Mouse (Mus musculus): ENCODE measurements around the gene St3gal6. TPM values are rescaled to one million over a fixed set of nuclear protein-coding genes. Genes with fewer than 3 reads are reported as not detected.
A peak's percentile ranks its signal among the peaks of the same experiment; 100 is the strongest.

St3gal6 gene
- polyA plus RNA-seq, 1 experiment: 159 TPM

- Histone ChIP-seq H3K9me3 (no peaks in the 10 kb centered on the region), H3K36me3 (replicated peaks; ENCODE audit: low read length) (peaks cover 65% of the 10 kb centered on the region), H3K4me3 (replicated peaks) (no peak overlapping the region), H3K27me3 (replicated peaks) (no peaks in the 10 kb centered on the region), H3K4me1 (peaks cover 73% of the 10 kb centered on the region)
- no peak for TF ChIP-seq GATA1 (IDR thresholded peaks at IDR 0.05; ENCODE audit: borderline replicate concordance, low read length)
- TF ChIP-seq FLI1 (IDR thresholded peaks at IDR 0.05; ENCODE audit: low read length): no peak
Measured at GRCm38 (mm10) chr16:58512887-58513286, 11.2 kb downstream of the St3gal6 start.

- Histone ChIP-seq H3K27me3 (replicated peaks) (no peaks in the 10 kb centered on the region), H3K9me3 (no peaks in the 10 kb centered on the region), H3K4me3 (replicated peaks) (no peak overlapping the region), H3K4me1 (peaks cover 76% of the 10 kb centered on the region), H3K36me3 (replicated peaks; ENCODE audit: low read length) (peaks cover 70% of the 10 kb centered on the region)
- no peak for TF ChIP-seq GATA1 (IDR thresholded peaks at IDR 0.05; ENCODE audit: borderline replicate concordance, low read length)
- no peak for TF ChIP-seq FLI1 (IDR thresholded peaks at IDR 0.05; ENCODE audit: low read length)
Measured at GRCm38 (mm10) chr16:58512181-58512761, 11.8 kb downstream of the St3gal6 start.

GRCm38 (mm10) chr16:58504945-58505344, 19.1 kb downstream of the St3gal6 start:
- TF ChIP-seq FLI1 (IDR thresholded peaks at IDR 0.05; ENCODE audit: low read length): no peak
- no peak for TF ChIP-seq GATA1 (IDR thresholded peaks at IDR 0.05; ENCODE audit: borderline replicate concordance, low read length)
- Histone ChIP-seq H3K4me3 (replicated peaks) (no peak overlapping the region), H3K27me3 (replicated peaks) (no peaks in the 10 kb centered on the region), H3K4me1 (peaks cover 86% of the 10 kb centered on the region), H3K36me3 (replicated peaks; ENCODE audit: low read length) (peaks cover 63% of the 10 kb centered on the region), H3K9me3 (no peaks in the 10 kb centered on the region)

GRCm38 (mm10) chr16:58502566-58502965, 21.5 kb downstream of the St3gal6 start:
- Histone ChIP-seq H3K36me3 (replicated peaks; ENCODE audit: low read length) (peaks cover 64% of the 10 kb centered on the region), H3K27me3 (replicated peaks) (no peaks in the 10 kb centered on the region), H3K9me3 (no peaks in the 10 kb centered on the region), H3K4me1 (peaks cover 94% of the 10 kb centered on the region), H3K4me3 (replicated peaks) (peak overlapping the region; percentile 87)
- TF ChIP-seq FLI1 (IDR thresholded peaks at IDR 0.05; ENCODE audit: low read length) (no peak), GATA1 (IDR thresholded peaks at IDR 0.05; ENCODE audit: borderline replicate concordance, low read length) (no peak)

- H3K27me3 ChIP-seq (replicated peaks): no peaks in the 10 kb centered on the region
- peak overlapping the region; percentile 87 for H3K4me3 ChIP-seq (replicated peaks)
- peaks cover 62% of the 10 kb centered on the region for H3K36me3 ChIP-seq (replicated peaks; ENCODE audit: low read length)
- TF ChIP-seq GATA1 (IDR thresholded peaks at IDR 0.05; ENCODE audit: borderline replicate concordance, low read length): peak; percentile 53; the same call in 1 of the 3 replicates
- TF ChIP-seq FLI1 (IDR thresholded peaks at IDR 0.05; ENCODE audit: low read length): no peak
- H3K4me1 ChIP-seq: peaks cover 94% of the 10 kb centered on the region
- H3K9me3 ChIP-seq: no peaks in the 10 kb centered on the region
Measured at GRCm38 (mm10) chr16:58501760-58502301, 22.2 kb downstream of the St3gal6 start.

- Histone ChIP-seq H3K9me3 (no peaks in the 10 kb centered on the region), H3K4me3 (replicated peaks) (peak overlapping the region; percentile 81), H3K27me3 (replicated peaks) (no peaks in the 10 kb centered on the region), H3K36me3 (replicated peaks; ENCODE audit: low read length) (peaks cover 57% of the 10 kb centered on the region), H3K4me1 (peaks cover 95% of the 10 kb centered on the region)
- TF ChIP-seq GATA1 (IDR thresholded peaks at IDR 0.05; ENCODE audit: borderline replicate concordance, low read length) (no peak), FLI1 (IDR thresholded peaks at IDR 0.05; ENCODE audit: low read length) (no peak)
Measured at GRCm38 (mm10) chr16:58499650-58500049, 24.4 kb downstream of the St3gal6 start.

- no peaks in the 10 kb centered on the region for H3K9me3 ChIP-seq
- peaks cover 93% of the 10 kb centered on the region for H3K4me1 ChIP-seq
- no peaks in the 10 kb centered on the region for H3K27me3 ChIP-seq (replicated peaks)
- TF ChIP-seq GATA1 (IDR thresholded peaks at IDR 0.05; ENCODE audit: borderline replicate concordance, low read length) (no peak), FLI1 (IDR thresholded peaks at IDR 0.05; ENCODE audit: low read length) (no peak)
- peak overlapping the region; percentile 59 for H3K4me3 ChIP-seq (replicated peaks)
- peaks cover 57% of the 10 kb centered on the region for H3K36me3 ChIP-seq (replicated peaks; ENCODE audit: low read length)
Measured at GRCm38 (mm10) chr16:58499172-58499584, 24.9 kb downstream of the St3gal6 start.

GRCm38 (mm10) chr16:58497886-58498713, 25.9 kb downstream of the St3gal6 start:
- H3K4me1 ChIP-seq: peaks cover 87% of the 10 kb centered on the region
- H3K27me3 ChIP-seq (replicated peaks): no peaks in the 10 kb centered on the region
- H3K9me3 ChIP-seq: no peaks in the 10 kb centered on the region
- H3K36me3 ChIP-seq (replicated peaks; ENCODE audit: low read length): peaks cover 57% of the 10 kb centered on the region
- peak overlapping the region; percentile 50 for H3K4me3 ChIP-seq (replicated peaks)
- TF ChIP-seq GATA1 (IDR thresholded peaks at IDR 0.05; ENCODE audit: borderline replicate concordance, low read length): no peak; the same call in 2 of the 3 replicates
- peak; percentile 49; the same call in 1 of the 2 replicates for TF ChIP-seq FLI1 (IDR thresholded peaks at IDR 0.05; ENCODE audit: low read length)

GRCm38 (mm10) chr16:58496791-58497190, 27.3 kb downstream of the St3gal6 start:
- TF ChIP-seq FLI1 (IDR thresholded peaks at IDR 0.05; ENCODE audit: low read length) (no peak), GATA1 (IDR thresholded peaks at IDR 0.05; ENCODE audit: borderline replicate concordance, low read length) (no peak)
- peaks cover 65% of the 10 kb centered on the region for H3K36me3 ChIP-seq (replicated peaks; ENCODE audit: low read length)
- H3K4me1 ChIP-seq: peaks cover 77% of the 10 kb centered on the region
- H3K27me3 ChIP-seq (replicated peaks): no peaks in the 10 kb centered on the region
- H3K9me3 ChIP-seq: no peaks in the 10 kb centered on the region
- no peak overlapping the region for H3K4me3 ChIP-seq (replicated peaks)

GRCm38 (mm10) chr16:58487861-58488260, 36.2 kb downstream of the St3gal6 start:
- peaks cover 99% of the 10 kb centered on the region for H3K36me3 ChIP-seq (replicated peaks; ENCODE audit: low read length)

More at GRCm38 (mm10) chr16:58487861-58488260, 36.2 kb downstream of the St3gal6 start:
- H3K27me3 ChIP-seq (replicated peaks): no peaks in the 10 kb centered on the region
- H3K4me1 ChIP-seq: peaks cover 32% of the 10 kb centered on the region
- H3K9me3 ChIP-seq: no peaks in the 10 kb centered on the region
- H3K4me3 ChIP-seq (replicated peaks): no peak overlapping the region
- TF ChIP-seq GATA1 (IDR thresholded peaks at IDR 0.05; ENCODE audit: borderline replicate concordance, low read length) (no peak), FLI1 (IDR thresholded peaks at IDR 0.05; ENCODE audit: low read length) (no peak)
